7 mouse cellular contexts compared by ENCODE assay signal in the genomic region with DNA sequence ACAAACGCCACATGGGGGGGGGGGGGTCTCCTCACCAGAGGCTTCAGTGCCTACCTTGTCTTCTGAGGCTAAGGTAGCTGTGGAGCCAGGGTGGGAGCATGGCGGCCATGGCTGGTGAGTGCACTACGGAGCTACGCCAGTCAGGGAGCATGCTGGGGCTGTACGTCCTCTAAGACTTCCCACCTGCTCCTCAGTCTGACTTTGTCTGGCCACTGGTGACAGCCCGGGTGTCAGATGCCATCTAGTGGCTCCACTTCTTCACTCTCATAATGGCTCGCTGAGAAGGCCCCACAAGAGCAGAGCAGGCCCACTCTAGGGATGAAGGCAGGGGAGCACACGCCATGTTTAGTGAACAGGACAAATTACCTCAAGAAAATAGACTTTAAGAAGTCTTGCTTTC. TPM values are rescaled to one million over a fixed set of nuclear protein-coding genes. Genes with fewer than 3 reads are reported as not detected.
ATAC-seq lines count a peak whose summit lies in the region.

No protein-coding gene starts in this region.

- H3K4me2 ChIP-seq in neural tube, embryonic 13.5 days, result no peak overlapping the region
- no peak overlapping the region for H3K4me2 ChIP-seq in neural tube, embryonic 15.5 days
- H3K4me2 ChIP-seq in forebrain, embryonic 15.5 days (replicated peaks), result no peak overlapping the region
- no peak overlapping the region for H3K4me2 ChIP-seq in intestine, embryonic 16.5 days (ENCODE audit: low read depth, low read length)

- H3K27ac ChIP-seq in neural tube, embryonic 13.5 days (replicated peaks), result no peak overlapping the region
- no peak overlapping the region for H3K27ac ChIP-seq in neural tube, embryonic 15.5 days (replicated peaks)
- no peak overlapping the region for H3K27ac ChIP-seq in forebrain, embryonic 15.5 days (replicated peaks)
- no peak overlapping the region for H3K27ac ChIP-seq in intestine, embryonic 16.5 days (ENCODE audit: low read length)

- H3K4me3 ChIP-seq in neural tube, embryonic 13.5 days, result no peak overlapping the region
- no peak overlapping the region for H3K4me3 ChIP-seq in neural tube, embryonic 15.5 days (replicated peaks)
- no peak overlapping the region for H3K4me3 ChIP-seq in forebrain, embryonic 15.5 days
- no peak overlapping the region for H3K4me3 ChIP-seq in intestine, embryonic 16.5 days (ENCODE audit: low read length)

- no peaks in the 10 kb centered on the region for H3K27me3 ChIP-seq in neural tube, embryonic 13.5 days
- H3K27me3 ChIP-seq in neural tube, embryonic 15.5 days (replicated peaks), result no peaks in the 10 kb centered on the region
- no peaks in the 10 kb centered on the region for H3K27me3 ChIP-seq in forebrain, embryonic 15.5 days
- H3K27me3 ChIP-seq in intestine, embryonic 16.5 days (replicated peaks; ENCODE audit: control insufficient read depth, insufficient read depth, low read length), result no peaks in the 10 kb centered on the region

- H3K36me3 ChIP-seq in neural tube, embryonic 13.5 days, result peaks cover 84% of the 10 kb centered on the region
- peaks cover 60% of the 10 kb centered on the region for H3K36me3 ChIP-seq in neural tube, embryonic 15.5 days
- peaks cover 41% of the 10 kb centered on the region for H3K36me3 ChIP-seq in forebrain, embryonic 15.5 days
- H3K36me3 ChIP-seq in intestine, embryonic 16.5 days (ENCODE audit: control insufficient read depth, insufficient read depth, low read length), result peaks cover 19% of the 10 kb centered on the region

- ATAC-seq in neural tube, embryonic 13.5 days (ENCODE audit: low read depth), result peak; percentile 61
- no peak for ATAC-seq in neural tube, embryonic 15.5 days (ENCODE audit: low FRiP score)
- ATAC-seq in cerebellum, adult (ENCODE audit: insufficient number of reproducible peaks, low FRiP score, low TSS enrichment), result peak; percentile 62; the same call in 1 of the 2 replicates
- peak; percentile 53; the same call in 1 of the 2 replicates for ATAC-seq in forebrain, embryonic 15.5 days (replicated peaks)
- ATAC-seq in intestine, embryonic 16.5 days, result 0 out of 2 replicates have a peak, but pooled peaks have one; percentile 40
- ATAC-seq in megakaryocyte progenitor cell, adult 5-6 weeks (replicated peaks; ENCODE audit: poor library complexity), result peak; percentile 79
- ATAC-seq in inflammation-experienced regulatory T-cells, adult 6 months, result no peak

- WGBS in neural tube, embryonic 13.5 days, result 50% methylated on average over 8 of the region's 8 CpGs
- 50% methylated on average over 8 of the region's 8 CpGs for WGBS in neural tube, embryonic 15.5 days
- WGBS in forebrain, embryonic 15.5 days, result 74% methylated on average over 8 of the region's 8 CpGs
- WGBS in intestine, embryonic 16.5 days, result 62% methylated on average over 8 of the region's 8 CpGs

- H3K4me1 ChIP-seq in neural tube, embryonic 13.5 days (replicated peaks), result no peaks in the 10 kb centered on the region
- H3K4me1 ChIP-seq in neural tube, embryonic 15.5 days, result no peaks in the 10 kb centered on the region
- H3K4me1 ChIP-seq in forebrain, embryonic 15.5 days, result no peaks in the 10 kb centered on the region
- H3K4me1 ChIP-seq in intestine, embryonic 16.5 days (ENCODE audit: control insufficient read depth, insufficient read depth, low read length), result no peaks in the 10 kb centered on the region

- H3K9ac ChIP-seq in neural tube, embryonic 13.5 days, result no peak overlapping the region
- no peak overlapping the region for H3K9ac ChIP-seq in neural tube, embryonic 15.5 days (replicated peaks)
- H3K9ac ChIP-seq in forebrain, embryonic 15.5 days (replicated peaks), result no peak overlapping the region
- H3K9ac ChIP-seq in intestine, embryonic 16.5 days (ENCODE audit: low read depth, low read length), result no peak overlapping the region

- H3K9me3 ChIP-seq in neural tube, embryonic 13.5 days, result no peaks in the 10 kb centered on the region
- H3K9me3 ChIP-seq in neural tube, embryonic 15.5 days (replicated peaks), result no peaks in the 10 kb centered on the region
- H3K9me3 ChIP-seq in forebrain, embryonic 15.5 days, result no peaks in the 10 kb centered on the region
- H3K9me3 ChIP-seq in intestine, embryonic 16.5 days (ENCODE audit: control insufficient read depth, low read length), result no peaks in the 10 kb centered on the region

RNA-seq across cellular contexts. Expression of gene N4bp1, which starts 41.2 kb away (rescaled TPM):
- 9.3 and 10.2 TPM in 2 replicates for polyA plus RNA-seq in neural tube, embryonic 13.5 days (2015; fragmentation: Nextera tagmentation; extraction: Ambion mirVana)
- polyA plus RNA-seq in neural tube, embryonic 15.5 days (2015; fragmentation: Nextera tagmentation; extraction: Ambion mirVana), result 8.7 and 8.9 TPM in 2 replicates
- polyA plus RNA-seq in forebrain, embryonic 15.5 days (2015; fragmentation: Nextera tagmentation; extraction: Ambion mirVana), result 10.0 and 10.9 TPM in 2 replicates
- 4.9 and 5.8 TPM in 2 replicates for polyA plus RNA-seq in intestine, embryonic 16.5 days (2015; fragmentation: Nextera tagmentation; extraction: Ambion mirVana)
- total RNA-seq in megakaryocyte progenitor cell, adult 5-6 weeks (2015), result 21.9 and 24.0 TPM in 2 replicates
- total RNA-seq in megakaryocyte progenitor cell, adult 5-6 weeks (2017), result 15.8 and 19.6 TPM in 2 replicates
- polyA plus RNA-seq in inflammation-experienced regulatory T-cells, adult 6 months (2017; shearing (Covaris generic)), result 10 to 100 TPM in 2 of 3 experiments, 1 to 10 TPM in 1; 8.7 to 11.9 (median 10.4) TPM

Comparison
In these comparisons a context has a peak if more than half of its experiments do, and no peak if none do; other contexts are left out.
1. ATAC-seq: peak in neural tube, embryonic 13.5 days (single experiment), cerebellum, adult (single experiment), forebrain, embryonic 15.5 days (single experiment), intestine, embryonic 16.5 days (single experiment) and megakaryocyte progenitor cell, adult 5-6 weeks (single experiment); none in neural tube, embryonic 15.5 days (single experiment) and inflammation-experienced regulatory T-cells, adult 6 months (single experiment).